Mouse (Mus musculus) thymus, adult 2 months (tissue): ENCODE measurements around the gene Fsip1.

Experiments
- CTCF ChIP-seq: fragments of 200-500 bp; IDR thresholded peaks from 2 replicates; pipeline ENCODE4 v1.5.1; 2012; ENCODE audit warnings: mild to moderate bottlenecking, control low read depth, low read length, moderate library complexity, borderline replicate concordance; ENCODE audit not compliant: control insufficient read depth, poor library complexity, insufficient read depth; ENCODE audit errors: extremely low read depth
- POLR2A ChIP-seq: fragments of 200-500 bp; IDR thresholded peaks from 2 replicates; pipeline ENCODE4 v1.6.1; 2012; ENCODE audit warnings: mild to moderate bottlenecking, low read length, control low read depth, moderate library complexity; ENCODE audit not compliant: control insufficient read depth, poor library complexity, insufficient read depth; ENCODE audit errors: extremely low read depth

DNA sequence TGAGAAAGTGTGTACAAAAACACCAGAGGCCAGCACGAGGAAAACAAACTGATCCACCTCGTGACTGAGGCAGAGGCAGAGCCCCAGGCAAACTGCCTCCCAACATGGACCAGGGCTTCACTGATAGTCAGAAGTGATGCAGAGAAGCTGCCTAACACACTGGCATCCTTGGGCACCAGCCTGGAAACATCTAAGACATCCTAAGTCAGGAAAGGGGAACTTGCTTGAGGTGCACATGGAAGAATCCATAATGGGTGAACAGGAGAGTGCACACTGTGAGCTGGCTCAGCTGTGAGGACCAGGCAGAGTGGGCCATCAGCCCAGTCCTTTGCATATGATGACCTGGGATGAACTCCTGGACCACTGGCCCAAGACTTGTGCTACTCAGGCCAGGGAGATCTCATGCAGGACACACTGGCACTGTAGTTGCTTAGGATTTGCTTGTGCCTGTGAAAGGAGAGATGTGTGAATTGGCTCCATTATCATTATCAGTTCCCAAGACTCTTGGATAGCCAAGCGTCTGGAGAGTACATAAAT is 139.9 kb downstream of the Fsip1 start:
- TF ChIP-seq CTCF, result no peak
- no peak for TF ChIP-seq POLR2A
